Mouse (Mus musculus): ENCODE results near the gene Gm42372. TPM values are rescaled to one million over a fixed set of nuclear protein-coding genes. Genes with fewer than 3 reads are reported as not detected.
"Not testable (repeated sequence)": the region's sequence is repeated elsewhere in the genome, so short reads cannot be mapped to it uniquely, and the experiment has no call there.

Gm42372 gene
- polyA plus RNA-seq, 1 experiment from 2014 or later: 0.26 TPM

- Histone ChIP-seq H3K9me3 (no peaks in the 10 kb centered on the region), H3K27me3 (peaks cover 52% of the 10 kb centered on the region), H3K4me3 (replicated peaks) (peak overlapping the region; percentile 62; the same call in 1 of the 2 replicates), H3K4me1 (replicated peaks) (peaks cover 51% of the 10 kb centered on the region), H3K36me3 (no peaks in the 10 kb centered on the region), H3K9ac (replicated peaks) (0 out of 2 replicates have a peak overlapping the region, but pooled peaks have one; percentile 31), H3K27ac (peak overlapping the region; percentile 66), H3K4me2 (peak overlapping the region; percentile 71)
- ATAC-seq (ENCODE audit: insufficient number of reproducible peaks, insufficient read depth, low FRiP score, low TSS enrichment, low read depth): peak; percentile 18; the same call in 1 of the 2 replicates
- WGBS: 7% methylated on average over 4 of the region's 4 CpGs
These were observed 34.9 kb upstream of the Gm42372 start for GRCm38 (mm10) chr7:16947959-16948361.

GRCm38 (mm10) chr7:16948923-16949458, 33.9 kb upstream of the Gm42372 start:
- WGBS: 52% methylated on average over 8 of the region's 8 CpGs
- no peak overlapping the region for H3K4me3 ChIP-seq (replicated peaks)
- H3K4me1 ChIP-seq (replicated peaks): peaks cover 47% of the 10 kb centered on the region
- H3K4me2 ChIP-seq: peak overlapping the region; percentile 71; the same call in 1 of the 2 replicates
- ATAC-seq (ENCODE audit: insufficient number of reproducible peaks, insufficient read depth, low FRiP score, low TSS enrichment, low read depth): no peak
- H3K27ac ChIP-seq: 0 out of 2 replicates have a peak overlapping the region, but pooled peaks have one; percentile 66
- no peak overlapping the region for H3K9ac ChIP-seq (replicated peaks)
- H3K9me3 ChIP-seq: no peaks in the 10 kb centered on the region
- no peaks in the 10 kb centered on the region for H3K36me3 ChIP-seq
- H3K27me3 ChIP-seq: peaks cover 52% of the 10 kb centered on the region

DNA sequence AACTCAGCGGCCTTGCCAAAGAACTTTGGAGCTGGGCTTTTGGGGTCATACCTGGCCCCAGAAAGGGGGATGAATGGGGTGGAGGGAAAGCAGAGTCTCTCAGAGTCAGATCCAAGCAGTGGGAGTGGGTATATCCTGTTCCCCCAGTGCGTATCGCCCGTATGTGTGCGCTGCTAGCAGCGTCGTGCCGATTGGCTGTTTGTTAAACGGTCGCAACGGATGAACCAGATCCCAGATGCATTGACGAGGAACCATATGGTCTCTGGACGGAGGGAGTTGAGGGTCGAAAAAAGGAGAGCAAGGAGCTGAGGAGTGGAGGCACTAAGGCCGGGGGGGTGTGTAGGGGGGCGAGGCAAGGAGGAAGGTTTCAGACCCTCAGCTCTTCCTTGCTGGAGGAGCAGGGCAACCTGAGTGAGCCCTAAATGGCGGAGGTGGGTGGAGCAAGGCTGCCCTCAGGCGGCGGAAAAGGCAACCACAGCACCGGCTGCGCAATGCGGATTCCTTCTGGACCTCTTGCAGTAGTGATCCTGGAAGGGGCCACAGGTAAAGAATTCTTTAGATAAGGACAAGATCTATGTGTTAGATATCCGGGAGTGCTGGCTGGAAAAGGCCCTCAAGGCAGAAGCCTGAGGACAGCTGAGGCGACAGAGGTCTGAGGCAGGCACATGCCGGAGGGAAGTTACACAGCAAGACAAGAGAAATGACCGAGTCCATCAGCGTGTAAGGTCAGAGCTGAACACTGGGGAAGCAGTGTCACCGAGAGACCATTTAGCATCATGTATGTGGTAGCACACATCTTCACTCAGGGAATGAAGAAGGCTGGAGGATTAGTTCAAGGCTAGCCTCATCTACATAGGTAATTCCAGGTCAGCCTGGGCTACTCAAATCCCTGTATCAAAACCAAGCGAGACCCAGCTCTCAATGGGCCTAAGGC, 32.7 kb upstream of the Gm42372 start:
- peak; percentile 41; the same call in 1 of the 2 replicates for ATAC-seq (ENCODE audit: insufficient number of reproducible peaks, insufficient read depth, low FRiP score, low TSS enrichment, low read depth)
- peak overlapping the region; percentile 66 for H3K4me2 ChIP-seq
- peaks cover 49% of the 10 kb centered on the region for H3K27me3 ChIP-seq
- peak overlapping the region; percentile 35 for H3K4me3 ChIP-seq (replicated peaks)
- H3K9me3 ChIP-seq: no peaks in the 10 kb centered on the region
- peak overlapping the region; percentile 52 for H3K9ac ChIP-seq (replicated peaks)
- WGBS: 10% methylated on average over 29 of the region's 29 CpGs
- no peaks in the 10 kb centered on the region for H3K36me3 ChIP-seq
- H3K4me1 ChIP-seq (replicated peaks): peaks cover 41% of the 10 kb centered on the region
- H3K27ac ChIP-seq: no peak overlapping the region

DNA sequence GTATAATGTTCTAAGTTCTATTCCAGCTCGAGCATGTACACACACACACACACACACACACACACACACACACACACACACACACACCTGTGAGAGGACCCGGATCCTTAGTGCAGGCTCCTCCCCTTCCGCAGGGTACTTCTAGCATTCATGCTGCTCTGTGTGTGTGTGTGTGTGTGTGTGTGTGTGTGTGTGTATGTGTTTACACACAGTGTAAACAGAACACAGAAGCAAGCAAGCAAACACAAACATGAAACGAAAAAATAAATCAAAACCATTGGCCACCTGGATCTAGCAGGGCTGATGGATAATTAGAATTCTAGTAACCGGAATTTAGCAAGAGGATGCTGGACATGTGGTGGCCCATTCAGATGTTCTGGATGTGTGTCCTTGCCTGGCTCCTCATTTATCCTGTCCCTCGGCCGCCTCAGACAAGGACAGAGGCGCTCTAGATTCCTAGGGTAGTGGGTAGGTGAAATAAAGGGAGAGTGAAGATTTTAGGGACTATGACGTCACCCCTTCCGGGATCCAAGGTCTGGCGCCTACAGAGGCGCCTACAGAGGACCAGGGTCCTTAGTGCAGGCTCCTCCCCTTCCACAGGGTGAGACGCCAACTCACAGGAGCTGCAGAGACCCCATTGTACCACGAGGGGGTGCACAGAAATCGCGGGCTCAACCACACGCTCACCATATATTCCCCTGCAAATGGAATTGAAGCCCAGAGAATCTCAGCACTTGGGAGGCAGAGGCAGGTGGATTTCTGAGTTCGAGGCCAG, 31.8 kb upstream of the Gm42372 start:
- H3K4me3 ChIP-seq (replicated peaks): no peak overlapping the region
- H3K27ac ChIP-seq: no peak overlapping the region
- 0 out of 2 replicates have a peak overlapping the region, but pooled peaks have one; percentile 19 for H3K9ac ChIP-seq (replicated peaks)
- peaks cover 33% of the 10 kb centered on the region for H3K4me1 ChIP-seq (replicated peaks)
- ATAC-seq (ENCODE audit: insufficient number of reproducible peaks, insufficient read depth, low FRiP score, low TSS enrichment, low read depth): peak; percentile 21; the same call in 1 of the 2 replicates
- H3K9me3 ChIP-seq: no peaks in the 10 kb centered on the region
- H3K4me2 ChIP-seq: peak overlapping the region; percentile 16; the same call in 1 of the 2 replicates
- peaks cover 40% of the 10 kb centered on the region for H3K27me3 ChIP-seq
- H3K36me3 ChIP-seq: no peaks in the 10 kb centered on the region
- WGBS: 23% methylated on average over 18 of the region's 18 CpGs

DNA sequence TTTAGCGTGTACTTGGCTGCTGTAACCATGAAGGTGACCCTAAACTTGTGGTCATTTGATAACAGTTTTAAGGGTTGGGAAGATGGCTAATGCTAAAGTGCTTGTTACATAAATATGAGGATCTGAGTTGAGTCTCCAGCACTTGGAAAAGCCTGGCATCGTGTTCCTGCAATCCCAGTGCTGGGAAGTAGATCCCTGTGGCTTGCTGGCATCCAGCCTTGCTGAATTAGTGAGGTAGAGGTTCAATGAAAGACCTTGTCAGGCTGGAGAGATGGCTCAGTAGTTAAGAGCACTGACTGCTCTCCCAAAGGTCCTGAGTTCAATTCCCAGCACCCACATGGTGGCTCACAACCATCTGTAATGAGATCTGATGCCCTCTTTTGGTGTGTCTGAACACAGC, 29.1 kb upstream of the Gm42372 start:
- peaks cover 13% of the 10 kb centered on the region for H3K27me3 ChIP-seq
- H3K9ac ChIP-seq (replicated peaks); ATAC-seq (ENCODE audit: insufficient number of reproducible peaks, insufficient read depth, low FRiP score, low TSS enrichment, low read depth); H3K4me2 ChIP-seq; H3K4me3 ChIP-seq (replicated peaks); H3K9me3 ChIP-seq; H3K4me1 ChIP-seq (replicated peaks); H3K27ac ChIP-seq; H3K36me3 ChIP-seq: not testable (repeated sequence)
- 68% methylated on average over 2 of the region's 2 CpGs for WGBS

DNA sequence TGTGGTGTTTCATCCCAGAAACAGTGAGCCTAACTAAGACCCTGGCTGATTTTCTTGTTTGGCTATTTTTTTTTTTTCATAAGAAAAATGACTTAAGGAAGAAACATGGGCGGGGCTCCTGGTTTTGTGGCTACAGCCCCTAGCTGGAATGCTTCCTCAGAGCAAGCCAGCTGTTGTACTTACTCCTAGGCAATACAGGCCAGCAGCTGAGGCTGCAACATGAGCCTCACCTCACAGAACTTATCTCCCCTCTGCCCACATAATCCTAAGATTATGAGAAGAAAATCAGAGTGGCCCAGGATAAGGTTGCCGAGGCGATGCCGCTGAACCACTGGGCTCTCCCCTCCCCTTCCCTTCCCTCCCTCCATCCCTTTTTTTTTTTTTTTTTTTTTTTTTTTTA, 27.2 kb upstream of the Gm42372 start:
- H3K27ac ChIP-seq: no peak overlapping the region
- H3K27me3 ChIP-seq: no peaks in the 10 kb centered on the region
- WGBS: 92% methylated on average over 4 of the region's 4 CpGs
- H3K9ac ChIP-seq (replicated peaks): no peak overlapping the region
- no peak for ATAC-seq (ENCODE audit: insufficient number of reproducible peaks, insufficient read depth, low FRiP score, low TSS enrichment, low read depth)
- H3K4me2 ChIP-seq: no peak overlapping the region
- no peak overlapping the region for H3K4me3 ChIP-seq (replicated peaks)
- H3K36me3 ChIP-seq: no peaks in the 10 kb centered on the region
- no peaks in the 10 kb centered on the region for H3K9me3 ChIP-seq
- peaks cover 8% of the 10 kb centered on the region for H3K4me1 ChIP-seq (replicated peaks)

GRCm38 (mm10) chr7:16956410-16957265, 26.2 kb upstream of the Gm42372 start:
- Histone ChIP-seq H3K4me3 (replicated peaks) (no peak overlapping the region), H3K36me3 (no peaks in the 10 kb centered on the region), H3K27ac (no peak overlapping the region), H3K27me3 (no peaks in the 10 kb centered on the region), H3K9ac (replicated peaks) (no peak overlapping the region), H3K9me3 (no peaks in the 10 kb centered on the region), H3K4me2 (no peak overlapping the region), H3K4me1 (replicated peaks) (peaks cover 8% of the 10 kb centered on the region)
- WGBS: 70% methylated on average over 15 of the region's 15 CpGs
- no peak for ATAC-seq (ENCODE audit: insufficient number of reproducible peaks, insufficient read depth, low FRiP score, low TSS enrichment, low read depth)

DNA sequence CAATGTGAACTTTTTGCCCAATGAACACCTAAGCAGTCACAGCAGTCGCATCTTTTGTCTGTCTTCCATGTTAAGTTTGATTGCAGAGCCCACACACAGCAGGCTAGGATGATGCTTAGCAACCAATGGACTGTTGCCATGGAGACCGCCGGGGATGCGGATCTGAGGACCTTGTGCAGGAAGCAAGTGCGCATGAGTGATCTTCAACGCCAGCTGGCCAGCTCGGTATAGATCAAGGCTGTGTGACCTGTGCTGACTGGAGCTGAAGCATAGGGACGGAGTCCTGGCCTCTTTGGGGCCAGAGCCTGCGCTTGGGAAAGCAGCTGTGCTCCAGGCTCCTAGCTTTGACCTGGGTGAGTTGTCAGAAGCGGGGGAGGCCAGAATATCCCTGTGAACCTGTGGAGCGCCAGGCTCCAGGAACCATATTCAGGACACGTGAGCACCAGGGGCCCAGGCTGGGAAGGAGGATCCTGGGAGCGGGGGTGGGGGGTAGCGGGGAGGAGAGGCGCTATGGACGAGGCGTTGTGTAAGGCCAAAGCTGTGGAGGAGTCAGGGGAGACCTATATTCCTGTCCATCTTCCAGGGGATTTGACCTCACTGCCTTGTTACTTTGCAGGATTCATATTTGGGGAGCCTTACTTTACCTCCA, 23.2 kb upstream of the Gm42372 start, which contains the start of gene Pnmal1:
Gene Pnmal1 (plus strand): TSS at position 141 of the 649 bp plus-strand sequence.
- Histone ChIP-seq H3K9me3 (no peaks in the 10 kb centered on the region), H3K27ac (no peak within 1 kb of the TSS), H3K4me3 (replicated peaks) (peak within 1 kb of the TSS; percentile 18; the same call in 1 of the 2 replicates), H3K36me3 (no peaks in the 10 kb centered on the region), H3K9ac (replicated peaks) (peak within 1 kb of the TSS; percentile 31; the same call in 1 of the 2 replicates), H3K27me3 (no peaks in the 10 kb centered on the region), H3K4me1 (replicated peaks) (peaks cover 8% of the 10 kb centered on the region), H3K4me2 (peak within 1 kb of the TSS; percentile 51)
- ATAC-seq (ENCODE audit: insufficient number of reproducible peaks, insufficient read depth, low FRiP score, low TSS enrichment, low read depth): peak; percentile 53
- 23% methylated on average over 17 of the region's 17 CpGs for WGBS

- Histone ChIP-seq H3K4me3 (replicated peaks) (no peak overlapping the region), H3K36me3 (no peaks in the 10 kb centered on the region), H3K9me3 (no peaks in the 10 kb centered on the region), H3K4me1 (replicated peaks) (peaks cover 8% of the 10 kb centered on the region), H3K4me2 (no peak overlapping the region), H3K9ac (replicated peaks) (no peak overlapping the region), H3K27me3 (no peaks in the 10 kb centered on the region), H3K27ac (no peak overlapping the region)
- ATAC-seq (ENCODE audit: insufficient number of reproducible peaks, insufficient read depth, low FRiP score, low TSS enrichment, low read depth): no peak
- 66% methylated on average over 5 of the region's 5 CpGs for WGBS
These were observed 21.2 kb upstream of the Gm42372 start for GRCm38 (mm10) chr7:16961678-16962077.

DNA sequence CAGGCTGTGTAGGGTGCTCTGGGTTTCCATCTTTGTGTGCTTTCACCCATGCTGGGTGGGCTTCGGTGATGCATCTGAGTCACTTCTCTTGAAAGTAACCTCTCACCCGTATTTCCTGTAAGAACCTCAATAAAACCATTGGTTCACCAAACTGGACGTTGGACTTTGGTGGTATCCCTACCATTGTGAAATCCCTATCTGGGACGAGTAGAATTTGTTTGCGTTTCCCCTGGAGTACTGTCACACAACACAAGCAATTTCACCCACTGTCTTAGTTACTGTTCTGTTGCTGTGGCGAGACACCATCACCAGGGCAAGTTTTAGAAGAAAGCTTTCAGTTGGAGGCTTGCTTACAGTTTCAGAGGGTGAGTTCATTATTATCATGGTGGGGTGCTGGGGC, 14.5 kb upstream of the Gm42372 start:
- H3K4me3 ChIP-seq (replicated peaks): no peak overlapping the region
- H3K9me3 ChIP-seq: peaks cover 3% of the 10 kb centered on the region; the same call in 1 of the 2 replicates
- no peaks in the 10 kb centered on the region for H3K4me1 ChIP-seq (replicated peaks)
- 85% methylated on average over 6 of the region's 6 CpGs for WGBS
- no peak for ATAC-seq (ENCODE audit: insufficient number of reproducible peaks, insufficient read depth, low FRiP score, low TSS enrichment, low read depth)
- H3K4me2 ChIP-seq: no peak overlapping the region
- H3K9ac ChIP-seq (replicated peaks): no peak overlapping the region
- no peak overlapping the region for H3K27ac ChIP-seq
- no peaks in the 10 kb centered on the region for H3K27me3 ChIP-seq
- H3K36me3 ChIP-seq: no peaks in the 10 kb centered on the region
